Mouse (Mus musculus) gastrocnemius, postnatal 25 days (tissue): Measurements from ENCODE around the gene Rae1. TPM values are rescaled to one million over a fixed set of nuclear protein-coding genes. Genes with fewer than 3 reads are reported as not detected.

Experiments
- DNase-seq: peaks from one replicate; pipeline ENCODE4 v3.0.0; 2022
- total RNA-seq, 2 experiments: library from RNA; stranded (reverse); gene quantifications; 1 replicate in 1 of 2; 2 replicates in 1 of 2; pipeline ENCODE4 v1.2.3; 2021

The Rae1 gene
- total RNA-seq, 2 experiments from 2014 or later: 11.8 to 12.7 TPM

DNA sequence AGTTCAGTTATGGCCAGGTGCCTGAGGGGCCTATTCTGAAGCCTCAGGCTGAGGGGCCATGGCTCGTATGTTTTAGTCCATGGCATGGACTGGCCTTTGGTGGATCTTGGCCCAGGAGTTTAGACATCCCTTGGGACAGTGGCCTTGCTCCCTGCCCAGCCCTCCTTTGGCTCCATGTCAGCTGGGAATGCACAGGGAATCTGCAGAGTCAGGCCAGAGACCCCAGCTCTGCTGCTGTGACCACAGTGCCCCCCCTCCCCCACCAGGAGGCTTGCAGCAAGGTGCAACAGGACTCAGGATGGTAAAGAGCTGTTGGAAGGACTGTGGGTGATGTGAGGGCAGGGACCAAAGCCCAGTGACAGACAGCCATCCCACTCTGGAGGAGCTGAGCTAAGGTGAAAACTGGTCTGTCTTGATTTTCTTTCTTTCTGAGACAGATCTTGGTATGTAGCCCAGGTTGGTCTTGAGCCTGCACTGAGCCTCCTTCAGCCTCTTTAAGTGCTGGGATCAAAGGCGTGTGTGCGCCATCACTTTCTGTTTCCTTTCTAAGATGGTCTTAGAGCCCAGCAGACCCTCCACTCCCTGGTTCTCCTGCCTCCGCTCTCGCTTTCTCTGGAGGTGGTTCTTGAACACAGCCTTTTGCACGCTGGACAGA is 27.4 kb downstream of the Rae1 start:
- no peak for DNase-seq

DNA sequence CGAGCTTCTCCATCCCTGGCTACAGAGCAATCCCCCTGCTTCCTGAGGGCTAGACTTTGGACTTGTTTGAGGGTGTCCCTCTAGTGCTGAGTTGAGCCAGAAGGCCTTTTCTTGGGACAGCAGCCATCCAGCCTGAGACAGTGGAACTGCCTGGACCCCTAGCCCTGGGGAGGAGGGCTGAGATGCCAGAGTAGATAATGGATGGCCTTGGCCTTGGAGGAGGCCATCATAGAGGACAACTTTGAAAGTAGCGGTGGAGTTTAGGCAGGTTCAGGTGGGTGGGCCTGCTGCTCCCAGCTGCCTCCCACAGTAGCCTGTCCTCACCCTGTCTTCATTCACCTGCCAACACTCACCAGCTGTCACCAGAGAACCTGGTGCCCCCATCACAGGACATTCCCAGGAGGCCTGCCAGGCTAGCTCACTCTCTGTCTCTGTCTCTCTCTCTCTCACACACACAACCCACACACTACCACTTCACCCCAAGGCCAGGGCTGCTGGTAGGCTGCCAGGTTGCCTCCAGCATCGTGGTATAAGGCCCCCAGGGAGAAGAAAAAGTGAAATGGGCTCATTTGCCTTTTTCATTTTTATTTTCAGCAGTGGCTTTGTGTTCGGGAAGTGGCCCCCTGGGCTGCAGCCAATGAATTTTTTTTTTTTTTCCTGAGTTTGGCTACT is 28.0 kb downstream of the Rae1 start:
- peak; percentile 67 for DNase-seq

DNA sequence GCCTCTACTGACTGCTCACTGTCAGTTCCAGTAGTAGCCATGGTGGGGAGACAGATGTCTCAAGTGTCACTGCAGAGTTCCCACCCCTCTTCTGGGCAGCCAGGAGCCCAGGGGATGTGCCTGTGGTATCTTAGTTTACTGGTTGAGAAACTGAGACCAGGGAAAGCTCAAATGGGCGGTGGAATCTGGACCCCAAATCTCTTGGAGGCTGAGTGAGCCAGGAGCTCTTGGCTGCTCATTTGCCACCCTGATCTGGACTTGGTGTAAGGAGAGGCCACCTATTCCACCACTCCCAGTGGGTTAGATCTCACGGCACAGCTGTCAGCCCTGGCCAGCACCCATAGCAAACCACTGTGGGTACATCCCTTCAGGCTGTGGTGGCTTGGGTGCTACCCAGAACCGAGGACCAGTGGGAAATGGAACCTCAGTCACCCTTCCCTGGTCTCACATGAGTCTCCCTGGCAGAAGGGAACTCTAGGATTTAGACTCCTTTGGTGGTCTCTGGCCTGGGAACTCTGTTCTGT is 28.7 kb downstream of the Rae1 start:
- no peak for DNase-seq

DNA sequence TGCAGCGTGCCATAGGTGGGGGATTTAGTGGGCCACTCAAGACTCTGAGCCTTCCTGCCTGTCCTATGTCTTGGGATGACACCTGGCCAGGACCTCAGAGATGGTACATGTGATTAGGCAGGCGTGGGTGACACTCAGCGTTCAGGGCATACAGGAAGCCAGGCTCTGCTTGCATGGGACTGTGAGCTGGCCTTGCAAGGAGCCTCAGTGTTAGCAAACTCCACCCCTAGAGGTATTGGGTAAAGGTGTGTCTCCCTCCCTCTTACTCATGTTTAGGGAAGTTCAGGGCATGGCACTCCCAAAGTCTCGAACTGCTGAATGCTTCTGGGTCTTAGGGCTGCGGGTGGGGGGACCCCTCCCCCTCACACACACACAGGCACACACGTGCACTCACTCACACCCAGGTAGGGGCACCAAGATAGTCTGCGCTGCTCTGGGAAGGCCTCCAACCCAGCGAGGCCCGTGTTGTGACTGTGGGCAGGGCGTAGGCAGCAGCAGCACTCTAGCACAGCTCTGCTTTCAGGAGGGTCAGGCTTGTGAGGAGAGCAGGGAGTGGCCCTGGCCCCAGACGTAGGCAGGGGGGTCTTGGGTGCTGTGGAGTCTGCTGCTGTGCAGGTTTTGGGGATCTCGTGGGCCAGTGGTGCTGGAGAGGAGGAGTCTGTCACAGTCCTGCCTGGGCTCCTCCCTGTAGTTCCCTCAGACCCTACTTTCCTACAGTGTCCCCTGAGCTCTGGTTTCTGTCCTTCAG is 30.8 kb downstream of the Rae1 start:
- DNase-seq: no peak

DNA sequence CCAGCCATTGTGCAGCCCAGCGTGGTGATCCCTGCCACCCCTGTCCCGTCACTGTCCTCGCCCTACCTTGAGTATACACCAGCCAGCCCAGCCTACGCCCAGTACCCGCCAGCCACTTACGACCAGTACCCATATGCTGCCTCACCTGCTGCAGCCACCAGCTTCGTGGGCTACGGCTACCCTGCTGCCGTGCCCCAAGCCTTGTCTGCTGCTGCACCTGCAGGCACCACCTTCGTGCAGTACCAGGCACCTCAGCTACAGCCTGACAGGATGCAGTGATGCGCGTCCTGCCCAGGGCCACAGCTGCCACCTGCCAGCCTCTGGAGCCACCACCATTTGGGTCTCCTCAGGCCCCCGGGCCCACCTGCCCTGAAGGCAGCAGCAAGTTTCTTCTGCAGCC is 33.6 kb downstream of the Rae1 start:
- no peak for DNase-seq

DNA sequence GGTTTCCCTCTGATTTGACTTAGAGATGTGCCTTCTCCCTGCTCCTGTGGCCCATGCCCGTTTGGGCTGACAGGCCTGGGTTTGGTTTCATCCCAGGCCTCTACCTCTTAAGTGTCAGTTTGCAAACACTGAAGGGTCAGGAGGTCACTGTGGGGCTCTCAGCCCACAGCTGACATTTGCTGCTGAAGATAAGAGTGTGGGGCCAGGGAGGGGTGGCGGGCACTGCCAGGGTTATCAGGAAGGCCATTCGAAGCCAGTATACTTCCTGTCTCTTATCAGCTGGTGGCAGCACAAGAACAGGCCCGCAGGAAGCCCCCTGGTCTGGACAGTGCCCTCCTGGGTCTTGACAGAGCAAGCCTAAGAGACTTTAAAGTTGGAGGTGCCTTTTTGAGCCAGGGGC is 35.1 kb downstream of the Rae1 start:
- DNase-seq: peak; percentile 9

DNA sequence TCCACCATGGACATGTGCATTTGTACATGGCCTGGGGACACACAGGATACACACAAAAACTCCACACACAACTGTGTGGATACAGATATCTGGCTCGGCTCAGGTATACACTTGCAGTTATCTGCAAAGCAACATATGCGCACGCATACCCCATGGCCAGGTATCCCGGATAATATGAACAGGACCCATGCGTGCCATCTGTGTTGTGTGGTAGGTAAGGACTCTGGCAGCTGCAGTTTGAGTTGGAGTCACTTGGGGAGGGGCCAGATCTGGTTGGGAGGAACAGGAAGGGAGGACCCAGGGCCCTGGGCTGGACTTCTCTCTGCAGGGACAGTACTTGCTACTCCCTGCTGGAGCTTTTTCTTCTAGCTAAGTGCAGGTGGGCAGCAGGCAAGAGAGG is 35.7 kb downstream of the Rae1 start:
- DNase-seq: peak; percentile 5

- peak; percentile 5 for DNase-seq
These were observed 36.1 kb downstream of the Rae1 start for GRCm38 (mm10) chr2:173036055-173036454.

DNA sequence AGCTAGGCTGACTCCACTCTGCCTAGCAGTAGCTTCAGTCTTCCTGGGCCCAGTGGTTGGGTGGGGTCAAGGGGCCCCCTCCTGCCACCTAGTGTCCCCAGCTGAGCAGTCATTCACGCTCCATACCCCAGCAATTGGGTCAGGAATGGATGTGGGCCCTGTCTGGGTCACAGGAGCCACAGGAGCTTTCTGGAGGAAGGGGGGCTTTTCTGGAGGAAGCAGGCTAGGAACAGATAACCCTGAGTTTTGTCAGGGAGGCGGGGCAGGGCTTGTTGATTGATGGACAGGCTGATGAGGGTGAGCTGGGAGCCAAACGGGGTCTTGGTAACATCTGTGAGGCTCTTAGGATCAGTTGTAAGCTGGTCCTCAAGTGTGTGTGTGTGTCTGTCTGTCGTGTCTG is 36.7 kb downstream of the Rae1 start:
- DNase-seq: no peak

- DNase-seq: no peak
These were observed 37.4 kb downstream of the Rae1 start for GRCm38 (mm10) chr2:173037347-173037746.

GRCm38 (mm10) chr2:173037827-173038607 is 38.1 kb downstream of the Rae1 start:
- no peak for DNase-seq

DNA sequence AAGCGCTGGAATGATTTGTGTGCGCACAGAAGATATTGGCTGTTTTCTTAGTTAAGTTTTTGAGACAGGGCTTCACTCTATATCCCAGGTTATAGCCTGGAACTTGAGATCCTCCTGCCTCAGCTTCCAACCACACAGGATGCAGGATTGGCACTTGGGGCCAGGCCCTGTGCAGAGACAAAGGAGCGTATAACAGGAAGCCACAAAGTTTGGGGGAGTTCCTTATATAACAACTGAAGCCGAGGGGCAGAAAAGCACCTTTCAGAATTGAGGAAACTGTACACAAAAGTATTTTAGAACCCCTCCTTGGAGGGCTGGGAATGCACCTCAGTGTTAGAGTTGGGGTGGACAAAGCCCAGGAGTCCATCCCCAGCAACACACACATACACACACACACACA is 39.1 kb downstream of the Rae1 start:
- DNase-seq: no peak

GRCm38 (mm10) chr2:173040803-173041202 is 40.9 kb downstream of the Rae1 start:
- no peak for DNase-seq

DNA sequence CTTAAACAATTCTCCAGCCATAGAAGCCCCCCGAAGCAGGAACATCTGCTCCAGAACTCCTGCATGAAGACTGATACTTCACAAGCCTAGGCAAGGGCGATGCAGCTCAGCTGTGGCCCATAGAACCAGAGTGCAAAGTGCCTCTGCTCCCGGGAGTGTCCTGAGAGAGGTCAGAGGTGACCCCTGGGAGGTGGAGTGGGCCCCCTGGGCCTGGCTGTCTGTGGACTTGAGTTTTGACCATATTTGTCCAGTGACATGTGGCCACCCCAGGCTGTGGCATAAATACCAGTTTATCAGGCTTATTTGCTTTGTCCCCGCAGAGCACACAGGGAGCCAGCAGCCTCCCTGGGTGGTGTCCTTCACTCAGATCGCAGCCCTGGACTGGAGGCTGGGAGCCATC is 41.3 kb downstream of the Rae1 start:
- DNase-seq: no peak

- no peak for DNase-seq
These were observed 42.0 kb downstream of the Rae1 start for GRCm38 (mm10) chr2:173041893-173042292.

DNA sequence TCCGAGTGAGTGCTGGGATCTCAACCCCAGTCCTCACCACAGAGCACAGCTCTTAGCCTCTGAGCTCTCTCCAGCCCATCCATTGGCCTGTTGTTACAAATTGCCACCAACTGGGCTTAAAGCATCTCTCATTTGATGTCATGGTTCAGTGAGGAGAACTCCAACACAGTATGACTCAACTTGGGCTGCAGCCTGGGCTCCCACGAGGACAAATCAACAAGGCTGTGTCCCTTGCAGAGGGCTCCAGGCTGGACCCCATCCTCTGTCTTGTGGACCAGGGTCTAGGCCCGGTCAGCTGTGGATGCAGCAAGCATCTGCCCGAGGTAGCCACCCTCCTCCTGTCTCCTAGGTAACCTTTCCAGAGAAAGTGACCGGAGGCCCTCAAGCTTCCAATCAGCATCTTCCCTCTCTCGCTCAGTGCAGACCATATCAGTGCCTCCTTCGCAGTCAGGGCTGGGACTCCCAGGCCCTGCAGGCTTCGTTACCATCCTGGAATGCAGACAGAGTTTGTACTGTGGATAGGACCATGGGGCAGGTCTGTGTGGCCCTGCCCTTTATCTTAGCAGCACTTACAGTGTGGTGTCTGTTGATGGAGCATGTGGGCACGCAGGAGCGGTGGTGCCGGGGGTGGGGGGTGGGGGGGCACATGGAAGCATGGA is 42.7 kb downstream of the Rae1 start:
- no peak for DNase-seq

DNA sequence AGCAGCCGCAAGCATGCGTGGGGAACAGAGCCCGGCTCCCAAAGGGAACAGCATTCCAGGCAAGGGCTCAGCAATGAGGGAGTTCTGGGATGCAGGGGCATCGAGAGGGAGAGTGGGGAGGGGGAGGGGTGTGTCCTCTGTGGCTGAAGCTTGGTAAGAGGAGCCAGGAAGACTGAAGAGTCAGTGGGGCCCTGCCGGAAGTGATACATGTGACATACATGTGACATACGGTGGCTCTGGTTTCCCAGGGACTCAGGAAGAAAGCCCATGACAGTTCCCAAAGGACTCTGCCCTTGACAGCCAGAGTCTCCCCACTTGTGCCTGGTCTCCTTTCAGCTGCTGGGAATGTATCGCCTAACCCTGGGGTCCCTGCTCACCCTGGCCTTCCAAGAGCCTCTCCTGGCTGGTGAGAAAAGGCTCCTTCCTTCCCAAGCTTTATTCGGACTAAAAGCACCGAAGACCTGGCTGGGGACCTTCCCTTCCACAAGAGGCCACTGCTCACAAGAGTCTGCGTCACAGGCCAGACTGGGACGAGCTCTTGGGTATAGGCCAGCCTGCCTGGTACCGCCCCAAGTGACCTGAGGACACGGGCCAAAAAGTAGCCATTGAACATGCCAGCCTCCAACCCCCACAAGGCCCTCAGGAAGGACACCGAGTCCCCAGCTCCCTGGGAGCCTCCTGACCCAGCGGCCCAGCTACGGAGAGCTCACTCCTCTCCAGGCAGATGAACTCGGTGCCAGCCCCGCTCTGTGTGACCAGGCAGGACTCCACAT is 44.5 kb downstream of the Rae1 start:
- DNase-seq: peak; percentile 91

GRCm38 (mm10) chr2:173046582-173047297 is 46.8 kb downstream of the Rae1 start:
- peak; percentile 67 for DNase-seq

GRCm38 (mm10) chr2:173047471-173047870 is 47.6 kb downstream of the Rae1 start:
- no peak for DNase-seq

- no peak for DNase-seq
These were observed 48.3 kb downstream of the Rae1 start for GRCm38 (mm10) chr2:173048041-173048745.
